Mouse (Mus musculus) megakaryocyte, adult 5-6 weeks (primary cell): ENCODE measurements at regions not wholly inside any gene's neighbourhood (a gene's known extent, or its start where the extent isn't known, plus 50 kb on each side); places are given as distances from the start of the nearest gene placed in this dataset.
"Not testable (repeated sequence)": the region's sequence is repeated elsewhere in the genome, so short reads cannot be mapped to it uniquely, and the experiment has no call there.

Experiments
- ATAC-seq: 2 replicates; pipeline ENCODE4 v1.8.0; 2016; ENCODE audit warnings: mild to moderate bottlenecking, inconsistent platforms; ENCODE audit not compliant: poor library complexity, severe bottlenecking

DNA sequence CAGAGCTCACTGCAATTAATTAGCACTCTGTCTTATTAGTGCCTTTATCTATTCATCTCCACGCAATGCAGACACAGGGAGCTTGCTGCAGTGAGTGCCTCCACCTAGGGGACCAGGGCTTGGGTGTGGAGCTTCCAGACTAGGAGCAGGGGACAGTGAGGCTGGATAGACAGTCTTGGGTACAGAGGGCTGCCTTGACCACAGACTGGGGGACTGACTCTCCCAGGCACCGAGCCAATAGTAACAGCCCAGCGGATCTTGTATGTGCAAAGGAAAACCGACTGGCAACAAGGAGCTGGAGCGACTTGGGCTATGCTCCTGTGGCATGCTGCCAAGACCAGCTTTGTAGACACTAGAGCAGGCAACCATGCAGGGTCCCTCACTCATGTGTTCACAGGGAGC lies 172.8 kb upstream of the Rpl38 start:
- no peak for ATAC-seq

DNA sequence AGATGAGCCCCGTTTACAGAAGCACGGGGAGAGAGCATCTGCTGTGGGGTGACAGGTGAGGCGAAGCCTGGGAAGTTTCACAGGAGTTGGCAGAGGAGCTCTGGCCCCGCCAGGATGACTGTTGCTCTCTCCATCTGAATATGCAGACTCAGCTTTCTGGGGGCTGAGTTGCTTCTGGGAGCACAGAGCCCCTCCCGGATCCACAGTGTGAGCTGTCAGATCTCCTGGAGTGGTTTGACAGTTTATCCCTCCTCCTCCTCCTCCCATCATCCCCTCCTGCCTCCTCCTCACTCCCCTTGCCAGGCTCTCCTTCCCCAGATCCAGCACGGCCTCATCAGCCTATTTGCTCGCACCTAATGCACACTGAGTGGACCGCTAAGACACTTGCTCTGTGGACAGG lies 181.9 kb upstream of the Rpl38 start:
- ATAC-seq = no peak

DNA sequence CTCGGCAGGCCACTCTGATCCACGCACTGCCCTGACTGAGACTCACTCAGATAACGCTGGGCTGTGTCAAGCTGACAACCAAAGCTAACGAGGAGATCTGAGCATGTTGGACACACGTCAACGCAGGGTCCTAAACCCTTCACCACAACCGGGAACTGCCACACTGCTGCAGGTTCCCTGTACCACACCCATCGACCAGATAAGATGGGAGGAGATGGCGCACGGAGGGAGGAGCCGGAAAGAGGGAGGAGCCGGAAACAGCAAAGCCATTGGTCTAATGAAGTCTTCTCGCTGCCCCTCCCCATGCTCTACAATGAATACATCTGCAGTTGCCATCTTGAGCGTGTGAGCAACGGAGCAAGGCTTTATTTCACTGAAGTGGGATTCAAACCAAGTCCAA lies 182.9 kb upstream of the Rpl38 start:
- peak; percentile 40; the same call in 1 of the 2 replicates for ATAC-seq

DNA sequence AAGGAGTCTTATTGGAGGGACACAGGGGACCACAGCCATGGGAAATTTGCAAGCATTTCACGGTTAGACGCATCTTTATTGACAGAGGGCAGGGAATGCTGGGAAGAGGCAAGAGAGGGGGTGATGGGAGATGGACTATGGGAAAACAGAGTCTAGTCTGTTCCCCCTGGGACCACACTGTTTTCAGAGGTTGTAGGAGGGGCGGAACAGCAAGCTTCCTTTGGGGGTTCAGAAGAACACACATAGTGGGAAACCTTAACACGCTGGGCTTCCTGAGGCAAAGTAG lies 183.7 kb upstream of the Rpl38 start:
- no peak for ATAC-seq

DNA sequence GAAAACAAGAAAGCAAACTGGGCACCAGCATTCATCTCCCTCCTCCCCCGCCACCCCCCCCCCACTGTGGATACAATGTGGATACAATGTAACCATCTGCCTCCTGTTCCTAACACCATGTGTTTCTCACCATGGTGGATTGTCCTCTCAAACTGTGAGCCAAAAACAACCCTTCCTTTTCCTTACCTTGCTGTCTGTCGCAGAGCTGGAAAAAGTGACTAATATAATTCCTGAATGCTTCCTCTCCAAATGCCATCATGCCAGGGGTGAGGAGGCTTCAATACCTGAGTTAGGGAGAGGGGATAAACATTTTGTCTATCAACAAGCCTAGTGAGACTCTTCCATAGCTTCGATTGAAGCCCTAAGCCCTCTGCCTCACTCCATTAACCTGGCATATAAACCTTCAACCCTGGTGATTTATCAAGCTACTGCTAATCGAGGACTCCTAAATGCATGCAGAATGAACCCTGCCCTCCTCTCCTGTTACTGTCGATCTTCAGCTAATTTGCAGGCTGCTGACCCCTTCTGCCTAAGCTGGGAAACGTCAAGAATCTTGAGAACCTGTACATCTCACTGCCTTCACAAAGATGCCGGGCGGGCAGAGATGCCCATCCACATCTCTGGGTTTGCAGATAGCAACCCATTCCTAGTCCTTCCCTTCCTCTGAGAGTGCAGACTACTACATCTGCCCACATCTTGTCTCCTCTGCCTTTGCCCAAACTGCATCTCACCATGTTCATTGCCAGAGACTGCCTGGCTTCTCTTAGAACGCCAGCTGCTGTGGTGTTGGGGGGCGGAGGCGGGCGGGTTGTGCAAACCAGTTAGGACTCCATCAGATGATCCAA lies 184.3 kb upstream of the Rpl38 start:
- ATAC-seq = no peak

DNA sequence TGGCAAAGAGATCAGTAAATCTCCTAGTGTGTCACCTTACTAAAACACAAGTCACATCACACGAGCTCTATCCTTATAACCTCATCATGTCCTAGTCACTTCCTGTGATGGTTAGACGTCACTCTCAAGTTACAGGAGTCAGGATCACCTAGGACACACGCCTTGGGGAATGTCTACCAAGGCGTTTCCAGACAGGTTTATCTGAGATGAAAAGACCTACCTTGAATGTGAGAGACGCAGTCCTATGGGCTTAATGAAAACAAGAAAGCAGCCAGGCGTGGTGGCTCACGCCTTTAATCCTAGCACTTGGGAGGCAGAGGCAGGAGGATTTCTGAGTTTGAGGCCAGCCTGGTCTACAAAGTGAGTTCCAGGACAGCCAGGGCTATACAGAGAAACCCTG lies 185.0 kb upstream of the Rpl38 start:
- not testable (repeated sequence) for ATAC-seq

DNA sequence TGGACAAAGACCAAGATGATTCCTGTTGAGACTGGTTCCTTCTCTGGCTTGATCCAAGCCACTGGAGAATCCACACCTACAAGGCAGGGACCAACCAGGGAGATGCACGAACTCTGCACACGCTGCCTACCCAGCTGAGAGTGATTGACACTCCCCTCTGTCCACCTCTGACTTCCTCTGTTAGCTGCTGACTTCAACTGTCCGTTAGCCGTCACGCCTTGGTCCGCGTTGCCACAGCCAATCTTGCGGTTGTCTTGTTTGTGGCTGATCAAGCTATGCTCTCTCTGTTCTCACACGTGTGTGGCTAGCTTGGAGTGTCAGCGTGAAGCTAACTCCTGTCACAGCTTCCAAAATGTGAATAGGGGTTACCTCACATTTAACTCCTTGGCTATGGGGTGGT lies 186.3 kb upstream of the Rpl38 start:
- peak; percentile 67 for ATAC-seq

DNA sequence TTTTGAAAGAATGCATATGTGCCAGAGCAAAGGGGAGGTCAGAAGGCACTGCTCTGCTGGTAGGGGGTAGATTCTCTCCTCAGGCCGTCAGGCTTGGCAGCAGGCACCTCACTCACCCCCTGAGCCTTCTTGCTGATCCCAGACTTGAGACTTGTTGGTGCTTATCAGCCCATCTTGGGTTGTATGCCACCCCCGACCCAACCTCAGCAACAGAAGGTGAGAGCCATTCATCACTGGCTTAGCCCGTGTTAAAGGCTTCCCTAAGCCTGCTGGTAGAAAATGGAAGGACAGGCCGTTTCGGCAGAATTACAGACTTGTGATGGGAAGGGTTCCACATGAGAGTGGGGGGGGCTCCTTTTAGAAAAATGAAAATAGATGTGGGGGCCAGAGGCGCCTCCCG lies 187.3 kb upstream of the Rpl38 start:
- ATAC-seq = no peak

DNA sequence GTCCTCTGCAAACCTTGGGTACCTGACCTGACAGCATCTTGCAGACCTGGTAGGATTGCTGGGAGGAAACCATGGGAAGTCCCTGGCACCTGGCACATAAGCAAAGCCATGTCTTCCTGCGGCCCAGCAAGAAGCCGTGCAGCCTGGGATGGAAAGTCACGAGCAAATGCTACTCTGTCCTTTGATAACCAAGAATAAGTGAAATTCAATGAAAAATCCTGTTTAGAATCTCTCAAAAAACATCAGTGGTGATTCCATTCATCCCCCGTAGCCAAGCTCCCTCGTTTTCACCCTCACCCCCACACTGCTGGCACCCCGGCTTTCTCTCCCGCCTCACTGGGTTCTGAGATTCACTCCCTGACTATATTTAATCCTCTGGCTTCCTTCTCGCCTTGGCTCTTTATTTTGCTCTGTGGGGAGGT lies 188.2 kb upstream of the Rpl38 start:
- no peak for ATAC-seq

DNA sequence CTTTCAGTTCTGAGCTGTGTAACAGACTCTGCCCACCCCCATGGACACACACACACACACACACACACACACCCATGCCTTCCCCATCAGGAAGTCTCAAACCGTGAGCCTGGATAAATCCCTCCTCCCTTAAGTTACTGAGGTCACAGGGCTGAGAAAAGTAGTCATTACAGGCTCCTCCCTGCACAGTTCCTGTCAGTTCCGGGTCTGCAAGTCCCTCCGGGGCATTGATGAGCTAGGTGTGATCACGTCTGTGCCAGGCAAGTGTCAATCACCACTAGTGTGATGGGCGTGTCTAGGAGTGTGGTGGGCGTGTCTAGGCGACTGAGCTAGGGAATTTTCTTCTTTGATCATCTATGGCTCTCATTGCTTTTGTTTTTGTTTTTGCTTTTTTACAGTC lies 189.6 kb upstream of the Rpl38 start:
- ATAC-seq = peak; percentile 52

DNA sequence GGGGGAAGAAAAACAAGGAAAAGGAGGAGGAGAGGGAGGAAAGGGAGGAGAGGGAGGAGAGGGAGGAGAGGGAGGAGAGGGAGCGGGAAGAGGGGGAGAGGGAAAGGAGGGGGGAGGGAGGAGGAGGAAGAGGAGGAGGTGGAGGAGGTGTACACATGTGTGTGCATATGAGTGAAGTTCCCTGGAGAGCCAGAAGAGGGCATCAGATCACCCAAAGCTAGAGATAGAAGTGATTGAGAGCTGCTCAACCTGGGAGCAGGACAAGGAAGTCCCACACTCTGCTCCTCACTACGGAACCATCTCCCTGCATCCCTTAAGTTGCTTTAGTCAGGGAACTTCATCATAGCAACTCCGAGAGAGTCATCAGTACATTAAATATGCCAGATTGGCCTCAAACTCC lies 191.0 kb upstream of the Rpl38 start:
- ATAC-seq = peak; percentile 56; the same call in 1 of the 2 replicates

DNA sequence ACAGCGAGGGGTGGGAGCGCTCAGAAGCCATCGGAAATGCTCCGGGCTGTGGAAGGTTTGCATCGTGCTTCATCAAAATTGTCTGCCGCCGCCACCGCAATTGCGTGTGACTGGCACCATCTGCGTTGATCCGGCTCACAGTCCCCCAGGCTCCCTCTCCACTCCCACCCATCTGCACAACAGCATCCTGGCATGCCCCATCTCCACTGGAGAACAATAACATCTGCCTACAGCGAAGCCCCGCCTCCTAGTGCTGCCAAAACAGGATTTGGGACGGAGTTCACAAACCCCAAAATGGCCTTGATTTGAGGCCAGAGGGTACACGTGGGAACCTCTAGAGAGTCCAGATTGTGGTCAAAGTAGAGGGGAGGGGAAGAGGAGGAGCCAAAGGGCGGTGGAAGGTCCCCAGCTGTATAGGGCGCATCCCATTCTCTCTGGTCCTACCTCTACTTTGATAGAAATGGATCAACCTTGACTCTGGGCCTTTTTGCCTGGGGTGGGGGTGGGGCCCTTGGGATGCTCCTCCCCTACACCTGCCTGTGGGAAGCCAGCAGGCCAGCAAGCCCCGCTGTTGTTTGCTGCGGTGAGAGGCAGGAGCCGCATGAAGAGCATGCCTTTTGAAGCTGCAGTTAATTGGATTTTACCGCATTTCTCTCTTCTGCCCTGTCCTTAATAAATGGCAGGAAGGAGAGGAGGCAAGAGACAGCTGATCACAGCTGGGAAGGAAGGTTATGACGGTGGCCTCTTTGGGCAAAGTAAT lies 195.6 kb upstream of the Rpl38 start:
- no peak for ATAC-seq

DNA sequence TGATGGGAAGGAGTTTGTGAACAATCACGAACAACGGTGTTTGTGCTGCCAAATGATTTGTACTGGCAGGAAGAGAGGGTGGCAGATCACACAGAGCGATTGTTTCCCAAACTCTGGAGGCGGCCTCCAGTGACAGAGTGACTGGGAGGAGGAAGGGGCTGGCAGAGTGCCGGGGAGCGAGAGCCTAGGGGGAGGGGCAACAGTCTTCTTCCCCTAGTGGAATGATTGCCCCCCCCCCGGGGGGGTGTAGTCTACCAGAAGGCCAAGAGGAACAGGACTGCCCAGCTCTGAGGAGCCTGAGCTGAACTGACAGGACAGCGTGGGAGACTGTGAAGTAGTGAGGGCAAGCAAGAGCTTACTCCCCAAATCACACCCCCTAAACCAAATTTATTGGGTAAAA lies 199.9 kb upstream of the Rpl38 start:
- ATAC-seq = no peak

DNA sequence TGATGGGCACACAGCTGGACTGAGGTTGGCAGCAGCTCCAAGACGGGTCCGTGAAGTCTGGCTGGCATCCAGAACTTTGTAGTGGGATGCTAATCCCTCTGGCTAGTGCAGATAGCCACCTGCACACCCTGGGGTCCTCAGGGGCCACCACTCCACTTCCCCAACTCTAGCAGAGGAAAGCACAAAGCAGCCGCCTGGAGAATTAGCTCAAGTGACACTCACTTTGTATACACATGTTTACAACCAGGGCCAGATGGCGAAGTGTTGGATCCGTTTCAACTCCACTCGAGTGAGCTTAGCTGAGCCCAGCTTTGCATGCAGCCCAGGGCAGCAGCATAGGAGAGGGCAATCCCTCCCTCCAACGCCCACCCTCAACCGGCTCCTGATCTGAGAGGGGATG lies 200.5 kb upstream of the Rpl38 start:
- ATAC-seq = no peak

DNA sequence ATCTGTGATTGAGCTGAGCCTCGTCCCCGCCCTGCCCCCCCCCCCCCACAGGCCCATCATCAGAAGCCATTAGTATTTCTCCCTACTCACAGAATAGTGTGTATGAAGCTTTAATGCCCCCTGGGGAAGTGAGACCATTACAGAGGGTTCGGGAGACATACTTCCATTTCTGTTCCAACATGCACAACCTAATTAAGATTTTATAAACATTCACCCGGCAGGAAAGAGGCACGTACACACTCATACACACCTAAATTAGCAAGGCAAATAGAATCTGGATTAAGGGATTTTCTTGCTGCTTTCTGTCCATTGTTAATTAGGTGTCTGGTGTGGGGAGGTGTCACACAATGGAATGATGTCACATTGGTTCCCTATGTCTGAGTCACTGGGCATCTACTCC lies 202.8 kb upstream of the Rpl38 start:
- ATAC-seq = no peak

DNA sequence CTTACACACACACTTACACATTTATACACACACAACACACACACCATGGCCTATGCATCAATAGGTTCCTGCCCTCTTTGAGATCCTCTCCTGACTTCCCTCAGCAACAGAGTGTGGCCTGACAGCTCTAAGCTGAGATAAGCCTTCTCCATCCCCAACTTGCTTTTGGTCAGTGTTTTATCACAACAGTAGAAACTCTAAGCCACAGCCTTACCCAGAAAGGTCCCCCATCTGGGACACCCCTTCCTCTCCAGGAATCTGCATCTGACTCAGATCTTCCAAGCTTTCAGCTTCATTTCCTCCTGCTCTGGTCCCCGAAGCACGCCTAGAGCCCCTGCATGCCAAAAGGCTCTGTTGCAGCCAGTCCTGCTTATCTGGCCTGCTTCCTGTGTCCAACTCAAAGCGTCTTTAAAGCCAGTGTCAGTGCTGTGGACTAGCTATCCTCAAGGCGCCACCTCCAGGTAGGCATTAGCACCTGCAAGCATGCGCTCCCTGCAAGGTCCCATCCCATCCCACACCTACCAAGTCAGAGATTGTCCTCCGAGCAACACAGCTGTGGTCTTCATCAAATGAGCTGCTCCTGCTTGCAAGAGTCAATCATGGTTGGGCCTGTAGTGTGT lies 205.5 kb upstream of the Rpl38 start:
- ATAC-seq = peak; percentile 90

DNA sequence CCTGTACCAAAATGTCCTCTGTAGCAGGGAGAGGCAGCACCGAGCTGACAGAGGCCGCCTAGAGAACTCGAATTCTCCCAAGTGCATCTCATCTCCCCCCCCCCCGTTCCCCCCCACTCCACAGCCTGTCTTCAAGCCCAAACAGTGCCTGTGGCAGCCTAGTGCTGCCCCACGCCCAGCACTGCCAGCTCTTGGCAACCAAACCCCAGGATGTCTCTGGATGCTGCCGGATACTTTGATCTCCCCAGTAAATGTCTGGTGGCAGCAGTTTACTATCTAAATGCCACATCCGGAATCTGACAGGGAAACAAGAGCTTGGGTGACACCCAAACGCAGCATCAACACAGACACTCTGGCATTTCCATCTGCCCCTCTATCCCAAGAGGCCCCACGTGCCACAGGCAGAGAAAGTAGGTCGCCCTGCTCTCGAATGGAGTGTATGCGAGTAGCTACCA lies 213.4 kb upstream of the Rpl38 start:
- no peak for ATAC-seq

DNA sequence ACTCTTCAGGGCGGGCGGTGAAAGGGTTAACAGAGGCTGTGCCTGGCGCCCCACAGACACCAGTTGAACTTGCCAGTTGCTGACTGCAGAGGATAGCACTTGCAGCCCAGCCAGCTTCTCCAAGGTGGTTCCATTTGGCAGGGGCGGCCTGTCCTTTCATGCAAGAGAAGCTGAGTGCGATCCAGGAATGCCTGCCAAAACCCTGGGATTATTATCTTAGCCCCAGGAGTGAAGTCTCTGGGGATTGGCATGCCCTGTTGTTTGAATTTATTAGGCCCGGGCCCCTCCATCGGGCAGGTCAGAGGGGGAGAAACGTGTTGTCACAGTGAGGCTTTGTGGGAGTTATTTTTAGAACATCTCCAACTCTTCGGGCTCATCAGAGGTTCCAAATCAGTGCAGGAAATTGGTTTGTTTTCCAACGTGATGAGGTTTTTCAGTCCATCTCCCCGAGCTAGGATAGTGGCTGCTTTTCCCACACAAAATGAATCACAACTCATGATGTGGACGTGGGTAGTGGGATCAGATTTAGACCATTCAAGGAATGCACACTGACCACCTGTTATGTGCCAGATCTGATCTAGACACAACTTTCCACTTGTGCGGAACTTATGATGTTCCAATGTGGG lies 219.4 kb upstream of the Rpl38 start:
- no peak for ATAC-seq

DNA sequence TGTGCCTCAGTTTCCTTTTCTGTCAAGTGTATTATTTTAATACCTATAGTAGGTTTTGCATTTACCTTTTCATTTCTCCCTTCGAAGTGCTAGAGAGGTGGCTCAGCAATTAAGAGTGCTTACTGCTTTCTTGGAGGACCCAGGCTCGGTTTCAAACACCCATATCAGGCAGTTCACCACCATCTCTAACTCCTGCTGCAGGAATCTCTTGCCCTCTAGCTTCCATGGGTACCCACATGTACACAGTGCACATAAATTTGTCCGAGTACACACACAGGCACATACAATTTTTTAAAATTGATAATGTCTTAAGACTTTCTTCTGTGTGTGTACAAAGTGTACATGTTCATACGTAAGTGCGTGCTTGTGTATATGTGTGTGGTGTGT lies 220.9 kb upstream of the Rpl38 start:
- ATAC-seq = no peak

DNA sequence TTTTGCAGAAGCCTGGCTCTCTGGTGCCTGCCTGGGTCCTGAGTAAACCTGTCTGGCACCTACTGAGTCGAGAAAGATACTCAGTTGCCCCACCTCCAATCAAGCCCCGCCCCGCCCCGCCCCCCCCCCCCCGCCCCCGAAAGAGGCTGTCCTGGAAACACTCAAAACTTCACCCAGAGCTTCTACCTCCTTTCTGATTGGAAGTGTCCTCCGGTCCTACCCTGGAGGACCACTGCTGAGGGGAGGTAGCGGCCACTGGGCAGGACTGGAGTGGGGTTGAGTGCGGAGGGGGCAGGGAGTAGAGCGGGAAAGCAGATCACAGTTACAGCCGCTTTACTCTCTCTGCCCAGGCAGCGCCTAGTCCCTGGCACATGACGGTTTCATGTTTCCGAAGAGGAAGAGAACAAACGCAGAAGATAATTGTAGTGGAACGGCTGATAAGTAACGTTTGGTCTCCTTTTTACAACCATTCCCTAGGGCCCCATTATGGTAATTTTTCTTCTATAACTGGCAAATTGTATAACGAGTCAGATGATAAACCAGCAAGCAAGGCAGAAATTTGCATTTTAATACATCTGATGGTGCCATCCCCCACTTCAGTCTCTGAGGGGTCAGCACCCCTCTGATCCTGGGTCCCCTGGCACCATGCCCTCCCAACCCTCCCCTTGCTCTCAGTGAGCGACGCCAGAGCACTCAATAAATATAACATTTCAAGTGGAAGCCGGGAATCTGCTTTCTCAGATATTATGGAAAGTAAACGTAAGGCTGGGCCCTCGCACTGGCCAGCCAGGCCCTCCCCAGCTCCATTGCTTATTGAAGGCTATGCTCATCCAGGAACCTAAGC lies 221.5 kb upstream of the Rpl38 start:
- peak; percentile 56 for ATAC-seq
